Mouse (Mus musculus) spleen, postnatal 4 days (tissue): Measurements from ENCODE around the gene Hmgn2.

ENCODE experiments used
- DNase-seq, 2 experiments: peaks; one replicate each; pipeline ENCODE4 v3.0.0; 2022; ENCODE audit warnings: low spot score in 2 of 2

Gene Hmgn2

GRCm38 (mm10) chr4:133978021-133978711 lies 9.7 kb upstream of the Hmgn2 start:
- no peak for DNase-seq

GRCm38 (mm10) chr4:133971741-133972140 lies 3.3 kb upstream of the Hmgn2 start:
- DNase-seq, result no peak

GRCm38 (mm10) chr4:133970876-133971275 lies 2.4 kb upstream of the Hmgn2 start:
- no peak for DNase-seq

GRCm38 (mm10) chr4:133970196-133970595 lies 1.7 kb upstream of the Hmgn2 start:
- DNase-seq, result no peak

GRCm38 (mm10) chr4:133969114-133969770 lies 792 bp upstream of the Hmgn2 start:
- DNase-seq, result no peak

- peak; percentile 92 to 95 for DNase-seq
These were observed 642 bp downstream of the Hmgn2 start for GRCm38 (mm10) chr4:133967866-133968149.

- DNase-seq, result peak; percentile 98 to 99
These were observed 1.1 kb downstream of the Hmgn2 start for GRCm38 (mm10) chr4:133967138-133967865.

GRCm38 (mm10) chr4:133966271-133966940 lies 2.0 kb downstream of the Hmgn2 start:
- DNase-seq, result no peak

- DNase-seq, result no peak
These were observed 5.9 kb downstream of the Hmgn2 start for GRCm38 (mm10) chr4:133962566-133962965.

- DNase-seq, result no peak
These were observed 9.6 kb downstream of the Hmgn2 start for GRCm38 (mm10) chr4:133958884-133959283.

GRCm38 (mm10) chr4:133956358-133956757 lies 12.1 kb downstream of the Hmgn2 start:
- no peak for DNase-seq

GRCm38 (mm10) chr4:133946736-133947135 lies 21.7 kb downstream of the Hmgn2 start:
- no peak for DNase-seq

GRCm38 (mm10) chr4:133943791-133944190 lies 24.7 kb downstream of the Hmgn2 start:
- no peak for DNase-seq

GRCm38 (mm10) chr4:133942679-133943078 lies 25.8 kb downstream of the Hmgn2 start:
- no peak for DNase-seq

GRCm38 (mm10) chr4:133941576-133941975 lies 26.9 kb downstream of the Hmgn2 start:
- no peak for DNase-seq

GRCm38 (mm10) chr4:133940386-133941260 lies 27.8 kb downstream of the Hmgn2 start:
- no peak for DNase-seq

- no peak for DNase-seq
These were observed 30.4 kb downstream of the Hmgn2 start for GRCm38 (mm10) chr4:133938077-133938476.

GRCm38 (mm10) chr4:133931785-133932184 lies 36.7 kb downstream of the Hmgn2 start:
- DNase-seq, result no peak

- DNase-seq, result no peak
These were observed 37.1 kb downstream of the Hmgn2 start for GRCm38 (mm10) chr4:133931349-133931748.

- no peak for DNase-seq
These were observed 39.2 kb downstream of the Hmgn2 start for GRCm38 (mm10) chr4:133929278-133929670.

- no peak for DNase-seq
These were observed 39.7 kb downstream of the Hmgn2 start for GRCm38 (mm10) chr4:133928576-133929277.
